17 mouse cellular contexts compared by ENCODE assay signal in the genomic region with DNA sequence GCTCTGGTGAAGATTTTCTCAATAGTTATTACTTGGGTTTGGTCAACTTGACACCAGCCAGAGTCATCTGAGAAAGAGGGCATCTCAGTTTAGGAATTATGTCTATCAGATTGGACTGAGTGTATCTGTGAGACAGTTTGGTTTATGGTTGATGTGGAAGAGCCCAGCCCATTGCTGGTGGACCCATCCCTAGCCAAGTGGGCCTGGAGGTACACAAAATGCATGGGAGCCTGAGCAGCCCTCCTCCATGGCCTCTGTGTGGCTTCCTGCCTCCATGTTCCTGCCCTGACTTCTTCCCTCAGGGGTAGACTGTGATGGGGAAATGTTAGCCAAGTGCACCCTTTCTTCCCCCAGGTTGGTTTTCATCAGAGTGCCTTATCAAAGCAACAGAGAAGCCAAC.
"Had no signal": no experiment of that assay in that cellular context is flagged by ENCODE, and none has a peak within 500 bp of the region (broad histone marks: within the 10 kb centered on the region; RNA-seq: fewer than 3 reads in every experiment).

No protein-coding gene starts in this region.

- DNase-seq: liver, postnatal 0 days; lung, adult 2 months; lung, postnatal 14 days; lung, postnatal 36 days; right cerebral cortex, adult 18-20 months; right cerebral cortex, postnatal 25 days; right cerebral cortex, postnatal 4 days; spleen, adult 18-20 months; thymus, adult 18-20 months; thymus, postnatal 14 days; thymus, postnatal 36 days had no signal

- ATAC-seq: liver, postnatal 0 days; lung, postnatal 0 days; midbrain, embryonic 13.5 days; midbrain, embryonic 15.5 days had no signal

- H3K36me3 ChIP-seq: lung, embryonic 15.5 days; midbrain, embryonic 13.5 days; midbrain, embryonic 15.5 days; neural tube, embryonic 13.5 days; neural tube, embryonic 15.5 days had no signal

- H3K4me1 ChIP-seq: lung, embryonic 15.5 days; midbrain, embryonic 13.5 days; midbrain, embryonic 15.5 days; neural tube, embryonic 13.5 days; neural tube, embryonic 15.5 days had no signal

- H3K9me3 ChIP-seq: lung, embryonic 15.5 days; midbrain, embryonic 13.5 days; midbrain, embryonic 15.5 days; neural tube, embryonic 13.5 days; neural tube, embryonic 15.5 days had no signal

- H3K4me3 ChIP-seq: lung, embryonic 15.5 days; midbrain, embryonic 13.5 days; midbrain, embryonic 15.5 days; neural tube, embryonic 13.5 days; neural tube, embryonic 15.5 days had no signal

- H3K27me3 ChIP-seq: lung, embryonic 15.5 days; midbrain, embryonic 13.5 days; midbrain, embryonic 15.5 days; neural tube, embryonic 13.5 days; neural tube, embryonic 15.5 days had no signal
